Mouse (Mus musculus) thymus, postnatal 4 days (tissue): Measurements from ENCODE around the gene Dusp18.
"Not testable (repeated sequence)": the region's sequence is repeated elsewhere in the genome, so short reads cannot be mapped to it uniquely, and the experiment has no call there.

ENCODE experiments used
- DNase-seq: peaks from one replicate; pipeline ENCODE4 v3.0.0; 2021

Gene Dusp18

GRCm38 (mm10) chr11:3895458-3895857 lies 418 bp downstream of the Dusp18 start:
- no peak for DNase-seq

DNA sequence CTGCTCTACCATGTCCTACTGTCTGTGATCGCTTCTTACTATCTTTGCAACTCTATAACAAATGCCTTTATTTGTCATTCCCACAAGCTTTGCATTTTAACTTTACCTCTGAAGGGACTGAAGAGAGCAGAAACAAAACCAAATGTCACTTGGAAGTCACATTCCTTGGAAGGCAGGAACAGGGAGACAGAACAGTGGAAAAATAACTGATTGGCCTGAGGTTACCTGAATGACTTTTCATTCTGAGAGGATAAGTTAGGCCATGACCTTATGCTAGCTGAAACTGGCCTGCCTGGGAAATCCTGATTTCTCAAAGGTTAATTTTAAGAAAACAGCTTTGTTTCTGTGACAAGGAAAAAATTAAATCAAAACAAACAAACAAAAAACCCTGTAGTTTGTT lies 893 bp downstream of the Dusp18 start:
- no peak for DNase-seq

- DNase-seq, result no peak
Observed at GRCm38 (mm10) chr11:3900296-3900695, 5.3 kb downstream of the Dusp18 start.

DNA sequence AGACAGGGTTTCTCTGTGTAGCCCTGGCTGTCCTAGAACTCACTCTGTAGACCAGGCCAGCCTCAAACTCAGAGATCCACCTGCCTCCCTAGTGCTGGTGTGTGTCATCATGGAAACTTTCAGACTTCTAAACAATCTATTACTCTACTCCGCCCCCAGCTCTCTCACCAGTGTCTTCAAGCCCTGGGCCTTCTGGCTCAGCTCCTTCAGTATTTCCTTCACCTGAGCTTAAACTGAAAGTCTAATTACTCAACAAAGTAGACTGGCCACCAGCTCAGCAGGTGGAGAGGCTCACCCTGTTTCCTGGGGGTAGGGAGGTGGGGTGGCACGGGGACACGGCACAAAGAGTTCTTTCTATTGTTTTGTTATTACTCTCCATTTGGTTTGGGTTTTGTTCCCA lies 7.5 kb downstream of the Dusp18 start:
- DNase-seq, result no peak

- no peak for DNase-seq
Observed at GRCm38 (mm10) chr11:3903046-3903445, 8.0 kb downstream of the Dusp18 start.

DNA sequence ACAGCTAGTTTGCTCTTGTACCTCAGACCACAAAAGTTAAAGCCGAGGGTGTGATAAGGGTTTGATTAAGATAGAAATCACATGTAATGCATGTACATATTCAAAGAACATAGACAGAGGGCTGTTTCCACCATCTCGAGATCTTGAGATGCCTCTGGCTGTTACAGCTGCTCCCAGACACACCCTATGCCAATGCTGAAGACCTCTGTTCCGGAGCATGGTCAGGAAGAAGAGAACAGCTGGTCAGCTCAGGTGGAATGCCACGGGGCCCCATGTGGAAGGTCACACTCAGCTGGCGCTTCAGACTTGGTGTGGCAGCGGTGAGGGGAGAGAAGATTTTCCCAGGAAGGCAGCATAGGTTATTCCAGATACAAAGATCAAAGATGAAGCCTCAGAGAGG lies 9.6 kb downstream of the Dusp18 start:
- no peak for DNase-seq

GRCm38 (mm10) chr11:3905446-3905845 lies 10.4 kb downstream of the Dusp18 start:
- no peak for DNase-seq

GRCm38 (mm10) chr11:3909236-3909635 lies 14.2 kb downstream of the Dusp18 start:
- no peak for DNase-seq

GRCm38 (mm10) chr11:3910513-3911310 lies 15.7 kb downstream of the Dusp18 start:
- DNase-seq, result no peak

- not testable (repeated sequence) for DNase-seq
Observed at GRCm38 (mm10) chr11:3911440-3911839, 16.4 kb downstream of the Dusp18 start.

- DNase-seq, result no peak
Observed at GRCm38 (mm10) chr11:3912100-3912874, 17.2 kb downstream of the Dusp18 start.

GRCm38 (mm10) chr11:3912875-3913271 lies 17.8 kb downstream of the Dusp18 start:
- DNase-seq, result peak; percentile 63

GRCm38 (mm10) chr11:3913316-3914108 lies 18.5 kb downstream of the Dusp18 start:
- peak; percentile 87 for DNase-seq

GRCm38 (mm10) chr11:3914109-3914840 lies 19.2 kb downstream of the Dusp18 start, which contains the start of gene Slc35e4:
Slc35e4 (minus strand) TSS chr11:3914664.
- peak; percentile 90 for DNase-seq

GRCm38 (mm10) chr11:3918738-3919137 lies 23.7 kb downstream of the Dusp18 start:
- DNase-seq, result peak; percentile 36

GRCm38 (mm10) chr11:3920476-3920875 lies 25.4 kb downstream of the Dusp18 start:
- no peak for DNase-seq

DNA sequence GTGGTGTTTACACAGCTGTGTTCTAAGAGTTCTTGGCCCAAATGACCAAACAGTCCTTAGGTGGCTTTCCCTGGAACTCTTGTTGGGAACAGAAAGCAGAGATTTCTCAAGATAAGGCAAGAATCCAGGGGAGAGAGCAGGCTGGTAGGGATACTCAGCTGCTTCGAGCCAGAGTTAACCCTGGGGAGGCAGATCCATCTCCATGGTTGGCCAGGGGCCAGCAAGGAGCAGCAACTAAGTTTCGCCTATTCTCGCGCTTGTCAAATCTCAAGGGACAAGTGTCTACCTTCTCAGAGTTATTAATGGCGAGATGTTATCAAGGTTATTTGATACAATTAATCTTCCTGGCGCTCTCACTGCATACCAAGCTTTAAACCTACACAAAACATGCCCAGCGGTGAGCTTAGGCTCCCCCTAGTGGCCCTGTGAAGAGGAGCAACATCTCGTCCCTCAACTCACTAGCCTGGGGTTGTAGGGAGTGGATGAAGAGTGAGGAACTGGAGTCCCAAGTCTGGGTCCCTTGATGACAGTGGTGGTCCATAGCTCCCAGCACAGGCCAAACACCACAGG lies 26.3 kb downstream of the Dusp18 start:
- DNase-seq, result peak; percentile 65

- no peak for DNase-seq
Observed at GRCm38 (mm10) chr11:3922115-3922514, 27.1 kb downstream of the Dusp18 start.

DNA sequence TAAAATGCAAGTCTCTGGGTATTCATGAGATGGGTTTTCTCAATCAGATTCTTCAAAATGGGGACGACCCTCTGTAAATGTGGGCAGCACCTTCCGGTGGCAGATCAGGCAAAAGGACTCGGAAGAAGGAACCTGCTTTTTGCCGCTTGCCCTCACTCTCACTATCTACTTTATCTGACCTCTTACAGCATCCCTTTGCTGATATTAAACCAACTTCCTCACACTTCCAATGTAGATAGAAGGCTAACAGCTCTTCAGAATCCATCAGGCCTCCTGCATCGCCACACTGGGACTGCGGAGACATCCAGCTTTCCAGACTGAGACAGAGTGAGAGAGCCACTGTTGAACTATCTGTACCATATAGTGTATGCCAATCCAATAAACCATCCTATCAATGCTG lies 27.7 kb downstream of the Dusp18 start:
- no peak for DNase-seq

DNA sequence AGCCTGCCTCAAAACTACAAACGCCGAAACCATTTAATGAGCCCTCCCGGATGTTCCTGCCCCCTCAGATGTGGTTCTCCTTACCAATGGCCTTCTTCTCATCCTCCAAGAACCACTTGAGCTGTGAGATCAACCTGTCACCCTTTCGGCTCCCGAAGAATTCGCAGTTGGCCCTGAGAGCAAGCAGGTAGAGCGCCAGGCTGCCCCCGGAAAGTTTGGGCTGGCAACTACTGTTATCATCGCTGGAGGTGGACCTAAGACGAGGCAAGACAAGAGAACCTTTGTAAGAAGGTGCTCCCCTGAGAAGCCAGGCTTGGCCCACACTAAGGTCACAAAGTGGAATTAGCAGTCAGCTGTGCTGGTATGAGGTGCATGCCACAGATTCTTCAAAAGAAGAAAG lies 30.9 kb downstream of the Dusp18 start:
- no peak for DNase-seq

- no peak for DNase-seq
Observed at GRCm38 (mm10) chr11:3930019-3930418, 35.0 kb downstream of the Dusp18 start.

GRCm38 (mm10) chr11:3930931-3931330 lies 35.9 kb downstream of the Dusp18 start:
- DNase-seq, result no peak
